Mouse (Mus musculus): ENCODE results near the gene Snx12. TPM values are rescaled to one million over a fixed set of nuclear protein-coding genes. Genes with fewer than 3 reads are reported as not detected.

The Snx12 gene
- 33.5 and 49.8 TPM in 2 replicates for total RNA-seq (2017)

GRCm38 (mm10) chrX:101221834-101222795 is at the start of gene Snx12:
Gene Snx12, minus strand, starts transcription at chrX:101222563.
- ATAC-seq (replicated peaks in 1 of 2; ENCODE audit: insufficient read depth in 1 of 2, low FRiP score in 2 of 2, low TSS enrichment in 1 of 2, low read depth in 1 of 2, poor library complexity in 2 of 2, severe bottlenecking in 2 of 2): peak; percentile 92 to 97

- ATAC-seq (replicated peaks in 1 of 2; ENCODE audit: insufficient read depth in 1 of 2, low FRiP score in 2 of 2, low TSS enrichment in 1 of 2, low read depth in 1 of 2, poor library complexity in 2 of 2, severe bottlenecking in 2 of 2): peak; percentile 35 to 41
Measured at GRCm38 (mm10) chrX:101268755-101269124, 46.4 kb upstream of the Snx12 start, which contains the start of gene Gm20489. Gene Gm20489, minus strand, starts transcription at chrX:101269023.

- ATAC-seq (replicated peaks in 1 of 2; ENCODE audit: insufficient read depth in 1 of 2, low FRiP score in 2 of 2, low TSS enrichment in 1 of 2, low read depth in 1 of 2, poor library complexity in 2 of 2, severe bottlenecking in 2 of 2): peak; percentile 80 to 86
Measured at GRCm38 (mm10) chrX:101268025-101268754, 45.8 kb upstream of the Snx12 start, which contains the start of gene Il2rg. Gene Il2rg, minus strand, starts transcription at chrX:101268255.

GRCm38 (mm10) chrX:101266631-101267030 is 44.3 kb upstream of the Snx12 start:
- ATAC-seq (replicated peaks in 1 of 2; ENCODE audit: insufficient read depth in 1 of 2, low FRiP score in 2 of 2, low TSS enrichment in 1 of 2, low read depth in 1 of 2, poor library complexity in 2 of 2, severe bottlenecking in 2 of 2): no peak

- no peak for ATAC-seq (replicated peaks in 1 of 2; ENCODE audit: insufficient read depth in 1 of 2, low FRiP score in 2 of 2, low TSS enrichment in 1 of 2, low read depth in 1 of 2, poor library complexity in 2 of 2, severe bottlenecking in 2 of 2)
Measured at GRCm38 (mm10) chrX:101263892-101264291, 41.5 kb upstream of the Snx12 start, which contains the start of gene Gm614. Gene Gm614, minus strand, starts transcription at chrX:101263992.

- ATAC-seq (replicated peaks in 1 of 2; ENCODE audit: insufficient read depth in 1 of 2, low FRiP score in 2 of 2, low TSS enrichment in 1 of 2, low read depth in 1 of 2, poor library complexity in 2 of 2, severe bottlenecking in 2 of 2): peak in 1 of 2 experiments; percentile 39; a peak in 1 of 4 replicates
Measured at GRCm38 (mm10) chrX:101260441-101261325, 38.3 kb upstream of the Snx12 start.

- ATAC-seq (replicated peaks in 1 of 2; ENCODE audit: insufficient read depth in 1 of 2, low FRiP score in 2 of 2, low TSS enrichment in 1 of 2, low read depth in 1 of 2, poor library complexity in 2 of 2, severe bottlenecking in 2 of 2): no peak
Measured at GRCm38 (mm10) chrX:101256603-101257002, 34.2 kb upstream of the Snx12 start.

- ATAC-seq (replicated peaks in 1 of 2; ENCODE audit: insufficient read depth in 1 of 2, low FRiP score in 2 of 2, low TSS enrichment in 1 of 2, low read depth in 1 of 2, poor library complexity in 2 of 2, severe bottlenecking in 2 of 2): 0 out of 4 replicates have a peak, but pooled peaks of 1 of the 2 experiments have one; percentile 17
Measured at GRCm38 (mm10) chrX:101254740-101255139, 32.4 kb upstream of the Snx12 start.

- ATAC-seq (replicated peaks in 1 of 2; ENCODE audit: insufficient read depth in 1 of 2, low FRiP score in 2 of 2, low TSS enrichment in 1 of 2, low read depth in 1 of 2, poor library complexity in 2 of 2, severe bottlenecking in 2 of 2): peak; percentile 87 to 88
Measured at GRCm38 (mm10) chrX:101253952-101254729, 31.8 kb upstream of the Snx12 start, which contains the start of gene Foxo4. Gene Foxo4, plus strand, starts transcription at chrX:101254528.

- ATAC-seq (replicated peaks in 1 of 2; ENCODE audit: insufficient read depth in 1 of 2, low FRiP score in 2 of 2, low TSS enrichment in 1 of 2, low read depth in 1 of 2, poor library complexity in 2 of 2, severe bottlenecking in 2 of 2): no peak
Measured at GRCm38 (mm10) chrX:101245011-101245410, 22.6 kb upstream of the Snx12 start.

- ATAC-seq (replicated peaks in 1 of 2; ENCODE audit: insufficient read depth in 1 of 2, low FRiP score in 2 of 2, low TSS enrichment in 1 of 2, low read depth in 1 of 2, poor library complexity in 2 of 2, severe bottlenecking in 2 of 2): no peak
Measured at GRCm38 (mm10) chrX:101222796-101223162, 416 bp upstream of the Snx12 start.

GRCm38 (mm10) chrX:101189285-101189684 is 33.1 kb downstream of the Snx12 start:
- ATAC-seq (replicated peaks in 1 of 2; ENCODE audit: insufficient read depth in 1 of 2, low FRiP score in 2 of 2, low TSS enrichment in 1 of 2, low read depth in 1 of 2, poor library complexity in 2 of 2, severe bottlenecking in 2 of 2): no peak

GRCm38 (mm10) chrX:101187647-101188046 is 34.7 kb downstream of the Snx12 start:
- ATAC-seq (replicated peaks in 1 of 2; ENCODE audit: insufficient read depth in 1 of 2, low FRiP score in 2 of 2, low TSS enrichment in 1 of 2, low read depth in 1 of 2, poor library complexity in 2 of 2, severe bottlenecking in 2 of 2): no peak

GRCm38 (mm10) chrX:101173388-101173787 is 49.0 kb downstream of the Snx12 start:
- no peak for ATAC-seq (replicated peaks in 1 of 2; ENCODE audit: insufficient read depth in 1 of 2, low FRiP score in 2 of 2, low TSS enrichment in 1 of 2, low read depth in 1 of 2, poor library complexity in 2 of 2, severe bottlenecking in 2 of 2)

- no peak for ATAC-seq (replicated peaks in 1 of 2; ENCODE audit: insufficient read depth in 1 of 2, low FRiP score in 2 of 2, low TSS enrichment in 1 of 2, low read depth in 1 of 2, poor library complexity in 2 of 2, severe bottlenecking in 2 of 2)
Measured at GRCm38 (mm10) chrX:101168425-101168824, 53.9 kb downstream of the Snx12 start.

GRCm38 (mm10) chrX:101163739-101164138 is 58.6 kb downstream of the Snx12 start:
- no peak for ATAC-seq (replicated peaks in 1 of 2; ENCODE audit: insufficient read depth in 1 of 2, low FRiP score in 2 of 2, low TSS enrichment in 1 of 2, low read depth in 1 of 2, poor library complexity in 2 of 2, severe bottlenecking in 2 of 2)

Measured in hematopoietic stem cell, adult 5-6 weeks (primary cell).